Mouse (Mus musculus) bone marrow, adult 2 months (tissue): ENCODE results near the gene Lrba.

Experiments used
- CTCF ChIP-seq: fragments of 200-500 bp; IDR thresholded peaks from 2 replicates; pipeline ENCODE4 v1.5.1; 2011; ENCODE audit warnings: low read length, control low read depth; ENCODE audit not compliant: control insufficient read depth, insufficient read depth
- POLR2A ChIP-seq: fragments of 200-500 bp; IDR thresholded peaks from 2 replicates; pipeline ENCODE4 v1.6.1; 2011; ENCODE audit warnings: low read depth, mild to moderate bottlenecking, control low read depth, low read length, borderline replicate concordance; ENCODE audit not compliant: control insufficient read depth

GRCm38 (mm10) chr3:86768969-86769368 lies 544.5 kb downstream of the Lrba start:
- TF ChIP-seq CTCF (no peak), POLR2A (no peak)
